Mouse (Mus musculus): ENCODE data around the gene Atp13a3.
A peak's percentile ranks its signal among the peaks of the same experiment; 100 is the strongest.

Gene Atp13a3

GRCm38 (mm10) chr16:30310171-30310515, 95.6 kb downstream of the Atp13a3 start:
- DNase-seq = no peak

GRCm38 (mm10) chr16:30309395-30310170, 96.2 kb downstream of the Atp13a3 start:
- peak; percentile 53 for DNase-seq

DNA sequence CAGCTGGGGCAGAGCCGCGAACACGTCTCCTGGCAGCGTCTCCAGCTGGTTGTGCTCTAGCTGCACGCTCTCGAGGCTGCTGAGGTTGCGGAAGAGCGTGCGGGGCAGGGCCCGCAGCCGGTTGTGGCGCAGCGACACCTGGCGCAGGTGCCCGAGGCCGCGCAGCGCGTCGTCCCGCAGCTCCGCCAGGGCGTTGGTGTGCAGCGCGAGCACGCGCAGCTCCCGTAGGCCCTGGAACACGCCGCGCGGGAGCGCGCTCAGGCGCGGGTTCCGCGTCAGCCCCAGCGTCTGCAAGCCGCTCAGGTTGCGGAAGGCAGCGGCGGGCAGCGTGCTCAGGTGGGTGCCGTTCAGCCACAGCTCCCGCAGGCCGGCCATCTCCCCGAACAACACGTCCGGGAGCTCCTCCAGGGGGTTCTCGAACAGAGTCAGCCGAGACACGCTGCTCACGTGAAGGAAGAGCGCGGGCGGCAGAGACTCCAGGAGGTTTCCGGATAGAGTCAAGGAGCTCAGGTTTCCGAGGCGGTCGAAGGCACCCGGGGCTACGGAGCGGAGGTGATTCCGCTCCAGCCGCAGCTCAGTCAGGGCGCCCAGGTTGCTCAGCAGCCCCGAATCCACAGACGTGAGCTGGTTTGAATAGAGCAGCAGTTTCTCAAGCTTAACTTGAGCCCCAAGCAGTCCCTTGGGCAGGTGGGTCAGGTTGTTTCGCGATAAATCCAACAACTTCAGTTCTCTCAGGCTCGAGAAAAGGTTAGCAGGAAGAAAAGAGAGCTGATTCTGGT, 97.0 kb downstream of the Atp13a3 start:
- DNase-seq = peak; percentile 77

GRCm38 (mm10) chr16:30307961-30308615, 97.7 kb downstream of the Atp13a3 start:
- DNase-seq = peak; percentile 36

- DNase-seq = no peak
These were observed 98.5 kb downstream of the Atp13a3 start for GRCm38 (mm10) chr16:30307306-30307705.

DNA sequence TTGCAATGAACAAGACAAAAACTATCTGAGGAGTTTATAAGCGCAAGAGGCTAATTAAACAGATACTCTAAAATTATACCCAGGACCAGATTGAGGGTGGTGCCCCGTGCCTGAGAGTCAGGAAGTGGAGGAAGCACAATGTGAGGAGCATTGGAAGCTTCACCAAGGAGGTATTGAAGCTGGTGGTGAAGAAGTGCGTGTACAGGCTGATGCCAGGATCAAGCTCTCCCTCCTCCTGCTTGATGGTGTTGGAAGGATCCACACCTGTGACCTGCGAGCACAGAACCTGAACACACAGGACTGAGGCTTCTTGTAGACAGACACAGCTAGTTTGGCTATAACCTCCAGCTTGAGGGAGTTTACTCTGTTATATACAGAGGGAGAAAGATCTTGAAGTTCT, 99.7 kb downstream of the Atp13a3 start:
- DNase-seq = no peak

- DNase-seq = no peak
These were observed 101.5 kb downstream of the Atp13a3 start for GRCm38 (mm10) chr16:30304236-30304635.

DNA sequence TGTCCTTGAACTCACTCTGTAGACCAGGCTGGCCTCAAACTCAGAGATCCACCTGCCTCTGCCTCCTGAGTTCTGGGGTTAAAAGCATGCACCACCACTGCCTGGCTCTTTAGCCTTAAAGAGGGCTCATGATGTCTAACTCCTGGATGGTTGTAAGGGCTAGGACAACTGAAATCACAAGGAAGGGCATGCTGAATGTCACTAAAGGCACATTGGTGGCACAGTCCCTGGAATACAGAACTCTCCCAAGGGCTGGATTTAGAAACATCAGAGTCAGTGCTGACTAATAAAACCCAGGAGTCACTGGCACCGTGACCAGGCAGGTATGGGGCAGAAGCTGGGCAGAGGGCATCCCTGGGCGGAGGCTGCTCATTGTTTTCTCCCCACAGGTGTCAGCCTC, 102.4 kb downstream of the Atp13a3 start:
- no peak for DNase-seq

- no peak for DNase-seq
These were observed 103.1 kb downstream of the Atp13a3 start for GRCm38 (mm10) chr16:30302686-30303085.

DNA sequence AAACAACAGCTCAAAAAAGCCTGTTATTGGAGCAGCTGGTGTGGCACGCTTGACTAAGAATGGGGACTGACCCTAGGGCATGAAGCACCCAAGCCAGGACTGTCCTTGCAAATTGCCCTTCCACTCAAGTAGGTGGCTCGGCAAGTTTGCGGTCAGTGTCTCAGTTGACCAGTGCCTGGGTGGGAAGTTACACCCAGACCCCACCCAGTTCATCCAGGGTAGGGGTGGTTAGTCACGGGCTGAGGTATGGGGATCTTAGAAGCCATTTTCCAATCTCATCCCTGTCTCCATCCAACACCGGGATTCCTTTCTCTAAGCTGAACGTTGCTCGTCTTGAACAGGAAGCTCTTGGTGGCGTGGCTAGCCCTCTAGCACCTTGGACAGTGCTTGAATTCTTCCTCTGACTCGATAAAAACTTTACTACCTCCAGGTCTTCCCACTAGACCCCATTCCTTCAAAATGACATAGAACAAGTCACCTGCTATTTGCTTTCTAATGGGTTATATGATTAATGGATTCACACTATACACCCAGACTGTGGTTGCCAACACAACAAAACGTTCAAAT, 106.0 kb downstream of the Atp13a3 start:
- DNase-seq = no peak

DNA sequence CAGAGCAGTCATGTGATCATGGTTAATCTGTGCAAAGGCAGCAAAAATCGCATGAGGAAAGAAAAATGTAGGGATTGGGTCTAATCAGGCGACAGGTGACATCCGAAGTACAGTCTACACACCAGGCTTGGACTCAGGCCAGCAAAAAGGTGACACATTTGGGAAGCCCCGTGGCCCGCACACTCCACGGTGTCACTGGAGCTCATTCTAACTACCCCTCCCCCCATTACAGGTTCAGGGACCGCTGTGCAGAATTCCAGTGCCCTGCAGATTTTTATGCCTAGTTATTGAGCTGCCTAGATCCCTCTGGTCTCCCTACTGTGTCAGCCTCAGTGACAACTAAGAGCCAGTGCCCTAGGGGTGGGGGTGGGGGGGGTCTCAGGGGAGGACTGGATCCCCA, 108.3 kb downstream of the Atp13a3 start:
- DNase-seq = no peak

DNA sequence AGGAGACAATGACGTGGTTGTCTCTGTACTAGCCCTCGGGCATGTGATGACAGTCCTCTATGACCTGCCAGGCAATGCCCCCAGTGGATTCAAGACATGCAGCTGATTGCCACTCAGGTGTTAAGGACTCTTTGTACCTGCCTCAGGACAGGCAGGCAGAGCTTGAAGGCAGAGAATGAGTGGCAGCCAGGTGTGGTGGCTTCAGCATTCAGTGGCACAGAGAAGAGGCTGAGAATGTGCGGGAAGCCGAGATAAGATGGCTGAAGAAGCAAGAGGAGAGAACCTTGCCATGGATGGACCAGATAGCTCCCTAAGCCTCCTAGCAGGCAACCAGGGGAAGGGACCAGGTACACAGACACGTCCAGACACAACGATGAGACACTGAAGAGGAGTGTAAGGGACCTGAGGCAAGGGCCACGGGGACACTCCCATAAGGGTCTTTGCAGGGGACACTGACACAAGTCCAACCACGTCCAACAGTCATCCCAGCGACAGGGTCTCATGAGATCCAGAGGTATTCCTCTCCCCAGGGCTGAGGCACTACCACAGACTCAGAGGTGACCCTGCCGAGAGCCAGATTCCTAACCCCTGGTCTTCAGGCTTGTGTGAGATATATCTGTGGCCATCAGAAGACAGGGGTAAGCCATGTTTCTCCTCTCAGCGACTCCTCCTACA, 109.0 kb downstream of the Atp13a3 start:
- no peak for DNase-seq

DNA sequence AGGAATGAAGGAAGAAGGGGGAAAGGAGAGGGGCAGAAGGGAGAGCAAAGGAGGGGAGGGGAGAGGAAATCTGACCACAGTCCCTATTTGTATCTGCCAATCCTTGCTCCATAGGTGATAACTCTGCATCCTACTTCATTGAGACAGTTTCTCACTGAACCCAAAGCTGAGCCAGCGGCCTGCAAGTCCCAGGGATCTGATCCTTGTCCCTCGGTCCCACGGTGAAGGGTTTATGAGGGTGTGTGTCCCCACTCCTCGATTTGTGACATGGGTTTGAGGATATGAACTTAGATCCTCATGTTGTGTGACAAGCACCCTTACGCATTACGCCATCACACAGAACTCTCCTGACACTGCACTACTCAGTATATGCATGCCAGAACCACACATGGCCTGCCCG, 110.7 kb downstream of the Atp13a3 start:
- DNase-seq = no peak

GRCm38 (mm10) chr16:30290436-30290835, 115.3 kb downstream of the Atp13a3 start:
- no peak for DNase-seq

DNA sequence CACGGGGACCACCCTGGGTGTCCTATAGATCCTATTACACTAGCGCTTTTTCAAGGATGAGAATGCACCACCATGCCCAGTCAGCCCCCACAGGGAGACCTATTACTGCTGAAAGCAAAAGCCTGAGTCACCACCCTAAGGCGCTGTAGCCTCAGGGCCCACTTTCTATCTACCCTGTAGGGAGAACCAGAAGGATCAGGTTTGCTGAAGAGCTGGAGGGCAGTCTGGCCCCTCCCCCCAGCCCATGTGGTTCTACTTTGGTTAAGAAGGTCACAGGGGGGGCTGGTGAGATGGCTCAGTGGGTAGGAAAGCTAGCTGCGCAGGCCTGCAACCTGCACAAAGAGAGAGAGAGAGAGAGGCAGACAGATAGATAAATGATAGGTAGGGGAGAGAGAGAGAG, 120.1 kb downstream of the Atp13a3 start:
- DNase-seq = peak; percentile 65

DNA sequence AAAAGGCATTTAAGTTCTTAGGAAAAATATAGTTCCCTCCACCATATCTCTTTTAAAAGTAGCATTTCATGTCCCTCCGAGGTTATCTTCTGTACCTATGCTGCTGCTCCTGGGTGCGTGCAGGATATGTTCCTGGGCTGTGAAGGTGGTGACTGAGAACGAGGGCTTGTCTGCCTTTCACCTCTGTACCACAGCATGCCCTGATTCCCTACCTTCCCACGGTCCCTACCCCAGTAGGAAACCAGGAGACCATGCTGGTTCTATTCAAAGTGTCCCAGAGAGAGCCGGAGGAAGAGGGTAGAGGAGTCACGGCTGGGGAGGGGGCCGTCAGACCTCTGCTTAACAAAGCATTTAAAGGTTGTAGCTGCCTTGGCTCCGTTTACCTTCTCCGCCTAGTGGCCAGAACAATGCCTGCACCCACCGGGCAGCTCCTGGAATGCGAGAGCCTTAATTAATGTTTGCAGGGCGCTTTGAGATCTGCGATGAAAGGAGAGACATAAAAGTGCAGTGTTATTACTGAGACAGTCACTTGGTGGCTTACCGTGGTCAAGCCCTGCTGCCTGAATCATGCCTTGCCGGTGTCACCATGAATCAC, 121.9 kb downstream of the Atp13a3 start:
- DNase-seq = peak; percentile 81

DNA sequence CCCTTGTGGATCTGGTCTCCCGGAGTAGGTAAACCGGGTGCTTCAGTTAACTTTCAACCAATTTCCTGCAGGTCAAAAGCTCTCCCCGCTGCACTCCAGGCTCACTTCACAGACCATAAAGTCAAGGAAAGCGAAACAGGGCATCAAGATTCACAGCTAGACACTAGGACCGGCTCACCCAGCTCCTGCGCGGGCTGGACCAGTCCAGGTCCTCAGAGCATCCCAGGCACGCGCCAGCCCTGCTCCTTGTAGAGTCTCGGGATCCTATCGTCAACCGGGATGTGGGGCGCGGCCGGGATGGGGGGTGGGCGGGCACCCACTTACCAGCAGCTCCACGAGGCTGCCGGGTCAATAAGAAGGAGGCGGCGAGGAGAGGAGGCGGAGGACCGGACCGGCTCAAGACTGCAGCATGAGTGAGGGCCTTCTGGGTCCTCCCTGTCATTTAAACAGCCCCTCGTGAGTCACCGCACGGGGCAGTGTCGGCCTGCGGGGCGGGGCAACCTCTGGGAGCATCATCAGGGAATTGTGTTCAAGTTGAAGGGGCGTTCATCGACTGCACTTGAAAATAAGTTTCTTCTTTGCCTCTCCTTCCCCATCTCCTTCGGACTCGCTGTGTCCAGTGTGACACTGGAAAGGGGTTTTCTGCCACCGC, 122.8 kb downstream of the Atp13a3 start, which contains the start of gene Lrrc15:
Lrrc15 (minus strand) TSS at position 413 of the 652 bp plus-strand sequence.
- DNase-seq = peak; percentile 71

DNA sequence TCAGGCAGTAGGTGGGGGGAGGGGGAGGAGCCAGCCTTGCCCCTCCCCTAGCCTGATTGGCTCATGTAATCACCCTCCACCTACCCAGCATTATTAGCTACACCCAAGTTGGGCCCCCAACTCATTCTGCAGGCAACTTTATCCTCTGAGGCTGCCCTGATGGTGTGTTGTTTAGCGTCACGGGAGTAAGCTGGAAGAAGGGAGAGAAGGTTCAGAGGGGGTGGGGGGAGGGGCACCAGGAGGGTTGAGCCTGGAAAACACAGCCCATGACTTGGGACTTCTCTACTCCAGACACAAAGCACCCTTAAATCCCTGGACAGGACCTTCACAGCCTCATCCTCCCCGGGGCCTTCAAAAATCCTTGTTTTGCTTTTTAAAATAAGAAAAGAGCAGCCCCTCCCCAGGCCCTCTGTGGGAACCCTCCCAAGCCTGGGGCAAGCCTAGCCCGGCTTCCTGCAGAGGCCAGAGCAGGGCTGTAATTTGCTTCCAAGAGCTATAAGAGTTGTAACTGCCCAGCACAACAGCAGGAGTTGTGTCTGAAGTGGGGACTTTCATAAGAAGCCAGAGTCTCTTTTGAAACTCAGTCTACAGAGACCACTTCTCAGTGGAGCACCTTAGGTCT, 125.0 kb downstream of the Atp13a3 start:
- no peak for DNase-seq

- DNase-seq = no peak
These were observed 127.4 kb downstream of the Atp13a3 start for GRCm38 (mm10) chr16:30278406-30278805.

- DNase-seq = no peak
These were observed 130.0 kb downstream of the Atp13a3 start for GRCm38 (mm10) chr16:30275558-30276340.

- DNase-seq = no peak
These were observed 132.7 kb downstream of the Atp13a3 start for GRCm38 (mm10) chr16:30273065-30273464.
